Mouse (Mus musculus) cortical plate, adult 2 months (tissue): ENCODE measurements around the gene Chd6.

Source experiments
- CTCF ChIP-seq: fragments of 200-500 bp; IDR thresholded peaks from 2 replicates; pipeline ENCODE4 v1.5.1; 2011; ENCODE audit warnings: mild to moderate bottlenecking, control low read depth, low read length; ENCODE audit not compliant: insufficient read depth; ENCODE audit errors: extremely low read depth
- POLR2A ChIP-seq: fragments of 200-500 bp; IDR thresholded peaks from 2 replicates; pipeline ENCODE4 v1.6.1; 2011; ENCODE audit warnings: mild to moderate bottlenecking, low read length, control low read depth; ENCODE audit not compliant: insufficient read depth; ENCODE audit errors: extremely low read depth

GRCm38 (mm10) chr2:160905301-160905700 is 203.6 kb downstream of the Chd6 start:
- TF ChIP-seq CTCF, result no peak
- TF ChIP-seq POLR2A, result no peak
